Comparison of ENCODE assay signal across 19 mouse cellular contexts in genomic region chr3:146283732-146284361, GRCm38 (mm10).
DNase-seq lines count a peak whose midpoint lies in the region; ATAC-seq and TF ChIP-seq lines count a peak whose summit lies in the region.
"Had no signal": no experiment of that assay in that cellular context is flagged by ENCODE, and none has a peak within 500 bp of the region (broad histone marks: within the 10 kb centered on the region; RNA-seq: fewer than 3 reads in every experiment).

No protein-coding gene starts in this region.

- intact Hi-C loops in heart, postnatal 25 days (cut with DNase I) = no loop called here

- ATAC-seq in heart, embryonic 16.5 days (replicated peaks; ENCODE audit: extremely low read depth, insufficient read depth, low FRiP score) = no peak
- ATAC-seq in midbrain, embryonic 11.5 days (ENCODE audit: low FRiP score) = no peak
- ATAC-seq in midbrain, embryonic 14.5 days (ENCODE audit: low FRiP score, low TSS enrichment) = no peak
- peak; percentile 40; the same call in 1 of the 2 replicates for ATAC-seq in stomach, postnatal 0 days (ENCODE audit: low FRiP score, low TSS enrichment)
- ATAC-seq: activated CD4-positive, CD25-positive, alpha-beta regulatory T cell, adult 4 months; forebrain, embryonic 15.5 days had no signal

- TF ChIP-seq CTCF in stomach, postnatal 0 days (IDR thresholded peaks at IDR 0.05; ENCODE audit: low read depth) = no peak

- peak; percentile 62 for DNase-seq in heart, embryonic 10.5 days (ENCODE audit: low spot score)
- DNase-seq in heart, postnatal 25 days (ENCODE audit: low spot score) = no peak
- no peak for DNase-seq in heart, postnatal 4 days
- DNase-seq in midbrain, embryonic 11.5 days (ENCODE audit: low spot score, missing footprints) = peak; percentile 39
- DNase-seq in midbrain, embryonic 14.5 days = no peak
- peak; percentile 12 for DNase-seq in stomach, postnatal 0 days (ENCODE audit: low spot score)
- no peak for DNase-seq in left cerebral cortex, adult 9 months (ENCODE audit: low spot score in 2 of 2)
- DNase-seq: adrenal gland, postnatal 14 days; cerebellum, adult 11-12 months; cerebellum, adult 9-10 months; cerebellum, postnatal 25 days; kidney, adult 18-20 months had no signal

- H3K4me1 ChIP-seq in heart, embryonic 10.5 days = peaks cover 22% of the 10 kb centered on the region
- H3K4me1 ChIP-seq in heart, embryonic 16.5 days (ENCODE audit: control insufficient read depth, insufficient read depth, low read length) = peaks cover 40% of the 10 kb centered on the region
- no peaks in the 10 kb centered on the region for H3K4me1 ChIP-seq in midbrain, embryonic 11.5 days (ENCODE audit: control insufficient read depth, insufficient read depth, low read length)
- peaks cover 2% of the 10 kb centered on the region; the same call in 1 of the 2 replicates for H3K4me1 ChIP-seq in midbrain, embryonic 14.5 days (ENCODE audit: control insufficient read depth, insufficient read depth, low read length)
- H3K4me1 ChIP-seq in stomach, postnatal 0 days (replicated peaks; ENCODE audit: control insufficient read depth, insufficient read depth) = no peaks in the 10 kb centered on the region
- H3K4me1 ChIP-seq: embryonic facial prominence, embryonic 12.5 days; forebrain, embryonic 15.5 days had no signal

- 62% methylated on average over 3 of the region's 3 CpGs for WGBS in heart, embryonic 10.5 days
- WGBS in heart, embryonic 16.5 days = 33% methylated on average over 3 of the region's 3 CpGs
- 93% methylated on average over 3 of the region's 3 CpGs for WGBS in midbrain, embryonic 11.5 days
- WGBS in midbrain, embryonic 14.5 days = 69% methylated on average over 3 of the region's 3 CpGs
- 31% methylated on average over 3 of the region's 3 CpGs for WGBS in stomach, postnatal 0 days

- H3K9me3 ChIP-seq in heart, embryonic 10.5 days = no peaks in the 10 kb centered on the region
- H3K9me3 ChIP-seq in heart, embryonic 16.5 days (replicated peaks; ENCODE audit: control insufficient read depth, low read length) = no peaks in the 10 kb centered on the region
- H3K9me3 ChIP-seq in midbrain, embryonic 11.5 days (ENCODE audit: control insufficient read depth, low read length) = no peaks in the 10 kb centered on the region
- no peaks in the 10 kb centered on the region for H3K9me3 ChIP-seq in midbrain, embryonic 14.5 days (ENCODE audit: control insufficient read depth, low read length)
- H3K9me3 ChIP-seq in stomach, postnatal 0 days (ENCODE audit: control insufficient read depth, low read length) = no peaks in the 10 kb centered on the region
- H3K9me3 ChIP-seq: embryonic facial prominence, embryonic 12.5 days; forebrain, embryonic 15.5 days; hindbrain, embryonic 10.5 days had no signal

- no peak overlapping the region for H3K4me3 ChIP-seq in heart, embryonic 10.5 days
- no peak overlapping the region for H3K4me3 ChIP-seq in heart, embryonic 16.5 days (ENCODE audit: low read length)
- H3K4me3 ChIP-seq in midbrain, embryonic 11.5 days (ENCODE audit: low read depth, low read length) = no peak overlapping the region
- no peak overlapping the region for H3K4me3 ChIP-seq in midbrain, embryonic 14.5 days (replicated peaks; ENCODE audit: low read depth, low read length)
- H3K4me3 ChIP-seq in stomach, postnatal 0 days (ENCODE audit: low read depth, low read length) = no peak overlapping the region
- H3K4me3 ChIP-seq: embryonic facial prominence, embryonic 12.5 days; forebrain, embryonic 15.5 days; hindbrain, embryonic 10.5 days had no signal

- no peak overlapping the region for H3K9ac ChIP-seq in heart, embryonic 16.5 days (ENCODE audit: low read length)
- H3K9ac ChIP-seq in midbrain, embryonic 11.5 days (ENCODE audit: low read length) = no peak overlapping the region
- H3K9ac ChIP-seq in midbrain, embryonic 14.5 days (replicated peaks; ENCODE audit: low read length) = no peak overlapping the region
- H3K9ac ChIP-seq in stomach, postnatal 0 days (ENCODE audit: low read length) = no peak overlapping the region
- H3K9ac ChIP-seq: embryonic facial prominence, embryonic 12.5 days; forebrain, embryonic 15.5 days; hindbrain, embryonic 14.5 days had no signal

- no peaks in the 10 kb centered on the region for H3K27me3 ChIP-seq in heart, embryonic 10.5 days (ENCODE audit: insufficient read depth, poor library complexity, severe bottlenecking)
- H3K27me3 ChIP-seq in heart, embryonic 16.5 days (ENCODE audit: control insufficient read depth, insufficient read depth, low read length) = no peaks in the 10 kb centered on the region
- H3K27me3 ChIP-seq in midbrain, embryonic 11.5 days (ENCODE audit: control insufficient read depth, insufficient read depth, low read length) = no peaks in the 10 kb centered on the region
- H3K27me3 ChIP-seq in midbrain, embryonic 14.5 days (ENCODE audit: control insufficient read depth, insufficient read depth, low read length) = no peaks in the 10 kb centered on the region
- no peaks in the 10 kb centered on the region for H3K27me3 ChIP-seq in stomach, postnatal 0 days (ENCODE audit: control insufficient read depth, insufficient read depth, low read length)
- H3K27me3 ChIP-seq: embryonic facial prominence, embryonic 12.5 days; forebrain, embryonic 15.5 days had no signal

- H3K27ac ChIP-seq in heart, embryonic 10.5 days = no peak overlapping the region
- H3K27ac ChIP-seq in heart, embryonic 16.5 days (ENCODE audit: low read length) = peak overlapping the region; percentile 41
- no peak overlapping the region for H3K27ac ChIP-seq in midbrain, embryonic 11.5 days (ENCODE audit: low read depth, low read length)
- H3K27ac ChIP-seq in midbrain, embryonic 14.5 days (replicated peaks; ENCODE audit: low read depth, low read length) = no peak overlapping the region
- no peak overlapping the region for H3K27ac ChIP-seq in stomach, postnatal 0 days (replicated peaks)
- H3K27ac ChIP-seq: embryonic facial prominence, embryonic 12.5 days; forebrain, embryonic 15.5 days; hindbrain, embryonic 10.5 days; hindbrain, embryonic 14.5 days had no signal

- H3K4me2 ChIP-seq in heart, embryonic 16.5 days (ENCODE audit: low read depth, low read length) = no peak overlapping the region
- H3K4me2 ChIP-seq in midbrain, embryonic 11.5 days = no peak overlapping the region
- no peak overlapping the region for H3K4me2 ChIP-seq in midbrain, embryonic 14.5 days (ENCODE audit: low read length)
- no peak overlapping the region for H3K4me2 ChIP-seq in stomach, postnatal 0 days (replicated peaks; ENCODE audit: low read depth)
- H3K4me2 ChIP-seq: embryonic facial prominence, embryonic 12.5 days; forebrain, embryonic 15.5 days; heart, embryonic 11.5 days; hindbrain, embryonic 14.5 days had no signal

- H3K36me3 ChIP-seq in heart, embryonic 10.5 days = peaks cover 26% of the 10 kb centered on the region
- peaks cover 4% of the 10 kb centered on the region; the same call in 1 of the 2 replicates for H3K36me3 ChIP-seq in heart, embryonic 16.5 days (ENCODE audit: control insufficient read depth, insufficient read depth)
- no peaks in the 10 kb centered on the region for H3K36me3 ChIP-seq in midbrain, embryonic 11.5 days (ENCODE audit: control insufficient read depth, insufficient read depth, low read length)
- no peaks in the 10 kb centered on the region for H3K36me3 ChIP-seq in midbrain, embryonic 14.5 days (ENCODE audit: control insufficient read depth, insufficient read depth, low read length)
- H3K36me3 ChIP-seq in stomach, postnatal 0 days (ENCODE audit: control insufficient read depth, insufficient read depth, low read length) = no peaks in the 10 kb centered on the region
- H3K36me3 ChIP-seq: embryonic facial prominence, embryonic 12.5 days; forebrain, embryonic 15.5 days; hindbrain, embryonic 10.5 days had no signal

- no peak for TF ChIP-seq EP300 in stomach, postnatal 0 days (optimal IDR thresholded peaks at IDR 0.05)

Comparison
In these comparisons a context has a peak if more than half of its experiments do, and no peak if none do; other contexts are left out.
1. DNase-seq: peak in heart, embryonic 10.5 days (single experiment), midbrain, embryonic 11.5 days (single experiment) and stomach, postnatal 0 days (single experiment); none in heart, postnatal 25 days (single experiment), heart, postnatal 4 days (single experiment), midbrain, embryonic 14.5 days (single experiment) and left cerebral cortex, adult 9 months (0 of 2).